Mouse (Mus musculus) cerebellum, adult 2 months (tissue): ENCODE data around the gene Tmem248.

Experiments used
- CTCF ChIP-seq: fragments of 200-500 bp; IDR thresholded peaks from 2 replicates; pipeline ENCODE4 v1.5.1; 2011; ENCODE audit warnings: low read depth, mild to moderate bottlenecking, control low read depth, low read length, moderate library complexity, borderline replicate concordance; ENCODE audit not compliant: insufficient read depth
- POLR2A ChIP-seq: fragments of 200-500 bp; IDR thresholded peaks from 2 replicates; pipeline ENCODE4 v1.6.1; 2011; ENCODE audit warnings: low read length, control low read depth, borderline replicate concordance; ENCODE audit not compliant: insufficient read depth

- no peak for TF ChIP-seq CTCF
- no peak for TF ChIP-seq POLR2A
These were observed 23.0 kb downstream of the Tmem248 start for GRCm38 (mm10) chr5:130239856-130240255.
